Mouse (Mus musculus): Measurements from ENCODE around the gene Dnajc13.

- no peak for TF ChIP-seq CTCF (IDR thresholded peaks at IDR 0.05)
- TF ChIP-seq EP300 (IDR thresholded peaks at IDR 0.05) = no peak
Measured at GRCm38 (mm10) chr9:104123622-104124021, 139.1 kb downstream of the Dnajc13 start.

Measured in lung, postnatal 0 days (tissue).